Mouse (Mus musculus) embryonic facial prominence, embryonic 10.5 days (tissue): Measurements from ENCODE around the gene Nthl1. TPM values are rescaled to one million over a fixed set of nuclear protein-coding genes. Genes with fewer than 3 reads are reported as not detected.

Source experiments
- DNase-seq: peaks from one replicate; pipeline ENCODE4 v3.0.0-alpha.2; 2017; ENCODE audit warnings: low spot score
- H3K27ac ChIP-seq: fragments of 300-500 bp; sonication (generic); replicated peaks from 2 replicates; pipeline ENCODE4 v1.5.1; 2016; ENCODE audit warnings: mild to moderate bottlenecking
- H3K27me3 ChIP-seq: fragments of 300-500 bp; sonication (generic); replicated peaks from 2 replicates; pipeline ENCODE4 v1.6.1; 2016; ENCODE audit warnings: low read depth, mild to moderate bottlenecking; ENCODE audit not compliant: poor library complexity, severe bottlenecking
- H3K36me3 ChIP-seq: fragments of 300-500 bp; sonication (generic); replicated peaks from 2 replicates; pipeline ENCODE4 v1.6.1; 2016; ENCODE audit warnings: mild to moderate bottlenecking, moderate library complexity
- H3K4me1 ChIP-seq: fragments of 300-500 bp; sonication (generic); 2 replicates; pipeline ENCODE4 v1.6.1; 2016
- H3K4me3 ChIP-seq: fragments of 300-500 bp; sonication (generic); 2 replicates; pipeline ENCODE4 v1.5.1; 2016; ENCODE audit warnings: mild to moderate bottlenecking, moderate library complexity
- H3K9me3 ChIP-seq: fragments of 300-500 bp; sonication (generic); 2 replicates; pipeline ENCODE4 v1.6.1; 2016; ENCODE audit warnings: mild to moderate bottlenecking
- WGBS: fragments of 180-500 bp; shearing (Covaris S2); methylation state at CpG from one replicate; pipeline ENCODE4 v1.1.7; 2016; 5-methylcytosine and 5-hydroxymethylcytosine counted together
- polyA plus RNA-seq: library from polyadenylated mRNA; unstranded; fragments of >200 nt; fragmentation: Nextera tagmentation; extraction: Ambion mirVana; gene quantifications from 2 replicates; pipeline ENCODE4 v1.2.1, GENCODE M21; 2016

Gene Nthl1
- polyA plus RNA-seq: 22.4 and 27.3 TPM in 2 replicates

GRCm38 (mm10) chr17:24632167-24632812 lies at the start of gene Nthl1, which contains the start of gene Tsc2:
Gene Nthl1 (plus strand): TSS chr17:24632680.
Gene Tsc2 (minus strand): TSS chr17:24632630.
- 2% methylated on average over 51 of the region's 51 CpGs for WGBS
- Histone ChIP-seq H3K27me3 (no peaks in the 10 kb centered on the region), H3K27ac (peak within 1 kb of the TSS; percentile 91), H3K4me1 (peaks cover 31% of the 10 kb centered on the region), H3K36me3 (peaks cover 36% of the 10 kb centered on the region), H3K4me3 (peak within 1 kb of the TSS; percentile 84), H3K9me3 (no peaks in the 10 kb centered on the region)
- DNase-seq: peak; percentile 93

- H3K4me3 ChIP-seq: no peak overlapping the region
- H3K4me1 ChIP-seq: no peaks in the 10 kb centered on the region
- no peaks in the 10 kb centered on the region for H3K9me3 ChIP-seq
- WGBS: 80% methylated on average over 5 of the region's 5 CpGs
- DNase-seq: no peak
- H3K27ac ChIP-seq: no peak overlapping the region
- no peaks in the 10 kb centered on the region for H3K27me3 ChIP-seq
- peaks cover 95% of the 10 kb centered on the region for H3K36me3 ChIP-seq
These were observed 48.6 kb upstream of the Nthl1 start for GRCm38 (mm10) chr17:24583599-24584460.

- peaks cover 93% of the 10 kb centered on the region for H3K36me3 ChIP-seq
- 69% methylated on average over 3 of the region's 3 CpGs for WGBS
These were observed 48.0 kb upstream of the Nthl1 start for GRCm38 (mm10) chr17:24584520-24584919.

GRCm38 (mm10) chr17:24586532-24586931 lies 45.9 kb upstream of the Nthl1 start:
- no peaks in the 10 kb centered on the region for H3K9me3 ChIP-seq
- WGBS: 96% methylated on average over 4 of the region's 4 CpGs
- no peak overlapping the region for H3K27ac ChIP-seq
- no peak overlapping the region for H3K4me3 ChIP-seq
- no peaks in the 10 kb centered on the region for H3K27me3 ChIP-seq
- no peaks in the 10 kb centered on the region for H3K4me1 ChIP-seq
- peaks cover 89% of the 10 kb centered on the region for H3K36me3 ChIP-seq
- no peak for DNase-seq

More at GRCm38 (mm10) chr17:24584520-24584919, 48.0 kb upstream of the Nthl1 start:
- H3K4me1 ChIP-seq: no peaks in the 10 kb centered on the region
- H3K27me3 ChIP-seq: no peaks in the 10 kb centered on the region
- H3K27ac ChIP-seq: no peak overlapping the region
- DNase-seq: no peak
- no peaks in the 10 kb centered on the region for H3K9me3 ChIP-seq
- no peak overlapping the region for H3K4me3 ChIP-seq

- Histone ChIP-seq H3K27me3 (no peaks in the 10 kb centered on the region), H3K4me1 (no peaks in the 10 kb centered on the region), H3K9me3 (no peaks in the 10 kb centered on the region), H3K36me3 (peaks cover 94% of the 10 kb centered on the region), H3K27ac (no peak overlapping the region), H3K4me3 (no peak overlapping the region)
- DNase-seq: no peak
- WGBS: 91% methylated on average over 3 of the region's 3 CpGs
These were observed 41.5 kb upstream of the Nthl1 start for GRCm38 (mm10) chr17:24590943-24591342.

GRCm38 (mm10) chr17:24591695-24592094 lies 40.8 kb upstream of the Nthl1 start:
- peaks cover 94% of the 10 kb centered on the region for H3K36me3 ChIP-seq
- no peaks in the 10 kb centered on the region for H3K27me3 ChIP-seq
- no peak overlapping the region for H3K27ac ChIP-seq
- H3K4me1 ChIP-seq: no peaks in the 10 kb centered on the region
- H3K9me3 ChIP-seq: no peaks in the 10 kb centered on the region
- DNase-seq: no peak
- 95% methylated on average over 5 of the region's 5 CpGs for WGBS
- no peak overlapping the region for H3K4me3 ChIP-seq

- H3K36me3 ChIP-seq: peaks cover 94% of the 10 kb centered on the region
- WGBS: 90% methylated on average over 5 of the region's 5 CpGs
These were observed 39.2 kb upstream of the Nthl1 start for GRCm38 (mm10) chr17:24593248-24593647.

GRCm38 (mm10) chr17:24593992-24594890 lies 38.2 kb upstream of the Nthl1 start:
- Histone ChIP-seq H3K4me1 (no peaks in the 10 kb centered on the region), H3K36me3 (peaks cover 97% of the 10 kb centered on the region), H3K4me3 (no peak overlapping the region), H3K9me3 (no peaks in the 10 kb centered on the region), H3K27ac (no peak overlapping the region), H3K27me3 (no peaks in the 10 kb centered on the region)
- DNase-seq: no peak
- 94% methylated on average over 26 of the region's 26 CpGs for WGBS

More at GRCm38 (mm10) chr17:24593248-24593647, 39.2 kb upstream of the Nthl1 start:
- no peak for DNase-seq
- Histone ChIP-seq H3K4me1 (no peaks in the 10 kb centered on the region), H3K27me3 (no peaks in the 10 kb centered on the region), H3K27ac (no peak overlapping the region), H3K4me3 (no peak overlapping the region), H3K9me3 (no peaks in the 10 kb centered on the region)

GRCm38 (mm10) chr17:24595126-24596072 lies 37.1 kb upstream of the Nthl1 start:
- Histone ChIP-seq H3K27ac (no peak overlapping the region), H3K27me3 (no peaks in the 10 kb centered on the region), H3K36me3 (peaks cover 100% of the 10 kb centered on the region), H3K4me3 (no peak overlapping the region), H3K9me3 (no peaks in the 10 kb centered on the region), H3K4me1 (no peaks in the 10 kb centered on the region)
- 80% methylated on average over 17 of the region's 17 CpGs for WGBS
- no peak for DNase-seq

- Histone ChIP-seq H3K27ac (no peak overlapping the region), H3K4me3 (no peak overlapping the region), H3K36me3 (peaks cover 100% of the 10 kb centered on the region), H3K27me3 (no peaks in the 10 kb centered on the region), H3K9me3 (no peaks in the 10 kb centered on the region), H3K4me1 (no peaks in the 10 kb centered on the region)
- 83% methylated on average over 5 of the region's 5 CpGs for WGBS
- no peak for DNase-seq
These were observed 36.4 kb upstream of the Nthl1 start for GRCm38 (mm10) chr17:24596073-24596466.

GRCm38 (mm10) chr17:24596471-24597183 lies 35.9 kb upstream of the Nthl1 start:
- 93% methylated on average over 19 of the region's 19 CpGs for WGBS
- H3K9me3 ChIP-seq: no peaks in the 10 kb centered on the region
- no peaks in the 10 kb centered on the region for H3K4me1 ChIP-seq
- DNase-seq: no peak
- no peaks in the 10 kb centered on the region for H3K27me3 ChIP-seq
- no peak overlapping the region for H3K4me3 ChIP-seq
- H3K36me3 ChIP-seq: peaks cover 100% of the 10 kb centered on the region
- H3K27ac ChIP-seq: no peak overlapping the region
